Mouse (Mus musculus) heart, postnatal 0 days (tissue): ENCODE results near the gene Oosp2.

Source experiments
- CTCF ChIP-seq: IDR thresholded peaks from 2 replicates; pipeline ENCODE4 v1.5.1; 2016; ENCODE audit warnings: antibody characterized with exemption, control low read depth, low read depth
- EP300 ChIP-seq: IDR thresholded peaks from 2 replicates; pipeline ENCODE4 v1.6.1; 2016; ENCODE audit warnings: antibody characterized with exemption, low read depth

GRCm38 (mm10) chr19:11690839-11691238, 30.5 kb upstream of the Oosp2 start, which contains the start of gene Oosp1:
- TF ChIP-seq EP300 (no peak), CTCF (no peak)
